Mouse (Mus musculus) liver, embryonic 11.5 days (tissue): ENCODE results near the gene Hexim2. TPM values are rescaled to one million over a fixed set of nuclear protein-coding genes. Genes with fewer than 3 reads are reported as not detected.

ENCODE experiments used
- ATAC-seq: fragments of 200-750 bp; cut with Nextera tagmentation; replicated peaks from 2 replicates; pipeline ENCODE4 v1.8.0; 2017; ENCODE audit warnings: moderate number of reproducible peaks, mild to moderate bottlenecking, moderate TSS enrichment, moderate library complexity; ENCODE audit not compliant: low FRiP score
- DNase-seq: peaks from one replicate; pipeline ENCODE4 v3.0.0-alpha.2; 2017; ENCODE audit warnings: low spot score
- H3K27ac ChIP-seq: fragments of 300-500 bp; sonication (generic); 2 replicates; pipeline ENCODE4 v1.5.1; 2014; ENCODE audit warnings: mild to moderate bottlenecking, low read depth, low read length, control low read depth
- H3K27me3 ChIP-seq: fragments of 300-500 bp; sonication (generic); replicated peaks from 2 replicates; pipeline ENCODE4 v1.6.1; 2014; ENCODE audit warnings: low read length, mixed read lengths; ENCODE audit not compliant: control insufficient read depth, insufficient read depth
- H3K36me3 ChIP-seq: fragments of 300-500 bp; sonication (generic); 2 replicates; pipeline ENCODE4 v1.6.1; 2014; ENCODE audit warnings: mild to moderate bottlenecking, low read length, moderate library complexity, mixed read lengths; ENCODE audit not compliant: control insufficient read depth, insufficient read depth
- H3K4me1 ChIP-seq: fragments of 300-500 bp; sonication (generic); replicated peaks from 2 replicates; pipeline ENCODE4 v1.6.1; 2014; ENCODE audit warnings: low read length, mixed read lengths; ENCODE audit not compliant: control insufficient read depth, insufficient read depth
- H3K4me2 ChIP-seq: fragments of 300-500 bp; sonication (generic); 2 replicates; pipeline ENCODE4 v1.6.1; 2014; ENCODE audit warnings: mild to moderate bottlenecking, control low read depth, moderate library complexity
- H3K4me3 ChIP-seq: fragments of 300-500 bp; sonication (generic); 2 replicates; pipeline ENCODE4 v1.5.1; 2014; ENCODE audit warnings: low read depth, low read length, control low read depth
- H3K9ac ChIP-seq: fragments of 300-500 bp; sonication (generic); 2 replicates; pipeline ENCODE4 v1.6.1; 2014; ENCODE audit warnings: low read depth, low read length, control low read depth
- H3K9me3 ChIP-seq: fragments of 300-500 bp; sonication (generic); 2 replicates; pipeline ENCODE4 v1.6.1; 2016; ENCODE audit warnings: low read length, inconsistent platforms, mixed read lengths; ENCODE audit not compliant: control insufficient read depth
- WGBS: fragments of 180-500 bp; shearing (Covaris S2); extraction: QIAGEN DNeasy Blood & Tissue Kit; methylation state at CpG from one replicate; pipeline ENCODE4 v1.1.7; 2014; 5-methylcytosine and 5-hydroxymethylcytosine counted together
- polyA plus RNA-seq: library from polyadenylated mRNA; unstranded; fragments of >200 nt; fragmentation: Nextera tagmentation; extraction: Ambion mirVana; gene quantifications from 2 replicates; pipeline ENCODE4 v1.2.1, GENCODE M21; 2014

The Hexim2 gene
- polyA plus RNA-seq, 1 experiment from 2014 or later = 13.8 TPM

DNA sequence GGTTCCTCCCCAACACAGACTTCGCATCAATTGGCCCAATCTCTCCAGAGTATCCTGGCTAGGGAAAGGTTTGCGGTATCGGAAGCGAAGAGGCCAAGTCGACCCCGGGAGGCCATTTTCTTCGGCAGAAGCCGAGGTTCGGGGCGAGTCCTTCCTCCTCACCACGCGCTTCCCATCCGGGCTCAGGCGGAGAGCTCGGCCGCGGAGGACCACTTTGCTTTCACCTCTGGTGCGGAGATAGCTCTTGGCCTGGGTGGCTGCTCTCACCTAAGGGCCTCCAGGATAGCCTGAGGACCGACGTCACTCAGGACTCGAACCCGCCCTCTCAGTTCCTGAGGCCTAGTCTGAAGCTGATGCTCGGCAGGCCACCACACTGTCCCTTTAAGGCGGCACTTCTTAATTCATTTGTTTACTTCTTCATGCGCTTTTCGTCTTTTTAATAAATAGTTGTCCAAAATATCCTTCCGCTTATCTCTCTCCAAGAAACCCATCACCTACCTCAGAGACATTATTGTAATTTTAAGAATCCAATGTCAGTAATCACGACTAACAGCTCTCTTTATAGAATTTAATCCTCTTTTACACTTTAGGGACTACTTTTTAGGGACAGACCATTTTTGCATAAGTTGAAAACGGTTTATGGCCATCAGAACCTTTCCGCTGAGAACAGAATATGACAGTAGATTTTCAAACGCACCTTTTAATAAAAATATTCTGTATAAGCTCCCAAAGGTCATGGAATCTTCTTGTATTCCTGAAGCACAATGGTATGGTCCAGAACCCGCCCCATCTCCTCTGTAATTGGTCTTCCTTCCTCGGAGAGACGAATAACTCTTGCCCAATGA lies 16.8 kb upstream of the Hexim2 start:
- Histone ChIP-seq H3K27ac (peak overlapping the region; percentile 74), H3K9me3 (no peaks in the 10 kb centered on the region), H3K4me1 (peaks cover 31% of the 10 kb centered on the region), H3K36me3 (no peaks in the 10 kb centered on the region), H3K4me3 (peak overlapping the region; percentile 75), H3K27me3 (peaks cover 2% of the 10 kb centered on the region; the same call in 1 of the 2 replicates), H3K4me2 (peak overlapping the region; percentile 61), H3K9ac (peak overlapping the region; percentile 68)
- DNase-seq (peak; percentile 86), ATAC-seq (peak; percentile 80)
- WGBS = under 1% methylated on average over 34 of the region's 34 CpGs

- DNase-seq (peak; percentile 100), ATAC-seq (peak; percentile 93)
- H3K4me3 ChIP-seq = peak within 1 kb of the TSS; percentile 75
- H3K27me3 ChIP-seq = peaks cover 1% of the 10 kb centered on the region; the same call in 1 of the 2 replicates
- peak within 1 kb of the TSS; percentile 80 for H3K9ac ChIP-seq
- H3K36me3 ChIP-seq = no peaks in the 10 kb centered on the region
- H3K27ac ChIP-seq = peak within 1 kb of the TSS; percentile 86
- H3K4me1 ChIP-seq = peaks cover 31% of the 10 kb centered on the region
- under 1% methylated on average over 52 of the region's 53 CpGs for WGBS
- H3K9me3 ChIP-seq = no peaks in the 10 kb centered on the region
- H3K4me2 ChIP-seq = peak within 1 kb of the TSS; percentile 99
Measured at GRCm38 (mm10) chr11:103116008-103116818, 16.0 kb upstream of the Hexim2 start, which contains the start of gene Hexim1. Hexim1 (plus strand) TSS chr11:103116231.

DNA sequence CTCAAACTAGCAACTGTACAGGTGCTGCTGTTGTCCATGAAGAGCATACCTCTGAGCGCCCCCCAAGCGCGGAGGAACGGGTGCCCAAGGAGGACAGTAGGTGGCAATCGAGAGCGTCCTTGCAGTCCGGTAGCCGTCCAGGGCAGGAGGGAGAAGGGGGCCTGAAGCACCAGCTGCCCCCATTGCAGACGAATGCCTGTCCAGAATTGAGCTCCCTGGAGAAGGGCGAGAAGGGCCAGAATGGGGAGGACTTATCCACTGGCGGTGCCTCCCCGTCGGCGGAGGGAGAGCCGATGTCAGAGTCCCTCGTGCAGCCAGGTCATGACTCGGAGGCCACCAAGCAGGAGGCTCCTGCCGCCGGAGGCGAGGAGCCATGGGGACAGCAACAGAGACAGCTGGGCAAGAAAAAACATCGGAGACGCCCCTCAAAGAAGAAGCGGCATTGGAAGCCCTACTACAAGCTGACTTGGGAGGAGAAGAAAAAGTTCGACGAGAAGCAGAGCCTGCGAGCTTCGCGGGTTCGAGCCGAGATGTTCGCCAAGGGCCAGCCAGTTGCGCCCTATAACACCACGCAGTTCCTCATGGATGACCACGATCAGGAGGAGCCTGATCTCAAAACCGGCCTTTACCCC lies 15.2 kb upstream of the Hexim2 start:
- H3K4me2 ChIP-seq = peak overlapping the region; percentile 99
- 0% methylated on average over 35 of the region's 35 CpGs for WGBS
- peaks cover 23% of the 10 kb centered on the region for H3K4me1 ChIP-seq
- DNase-seq = peak; percentile 83
- peak overlapping the region; percentile 80 for H3K9ac ChIP-seq
- no peak; the same call in 1 of the 2 replicates for ATAC-seq
- no peaks in the 10 kb centered on the region for H3K27me3 ChIP-seq
- H3K27ac ChIP-seq = peak overlapping the region; percentile 86
- H3K4me3 ChIP-seq = peak overlapping the region; percentile 75
- H3K36me3 ChIP-seq = no peaks in the 10 kb centered on the region
- H3K9me3 ChIP-seq = no peaks in the 10 kb centered on the region

GRCm38 (mm10) chr11:103117591-103118009 lies 14.6 kb upstream of the Hexim2 start:
- peak overlapping the region; percentile 86; the same call in 1 of the 2 replicates for H3K27ac ChIP-seq
- H3K27me3 ChIP-seq = no peaks in the 10 kb centered on the region
- no peak for ATAC-seq
- WGBS = 0% methylated on average over 38 of the region's 38 CpGs
- peak overlapping the region; percentile 99 for H3K4me2 ChIP-seq
- peak; percentile 70 for DNase-seq
- peaks cover 18% of the 10 kb centered on the region for H3K4me1 ChIP-seq
- H3K36me3 ChIP-seq = no peaks in the 10 kb centered on the region
- H3K9me3 ChIP-seq = no peaks in the 10 kb centered on the region
- peak overlapping the region; percentile 75 for H3K4me3 ChIP-seq
- H3K9ac ChIP-seq = peak overlapping the region; percentile 80

DNA sequence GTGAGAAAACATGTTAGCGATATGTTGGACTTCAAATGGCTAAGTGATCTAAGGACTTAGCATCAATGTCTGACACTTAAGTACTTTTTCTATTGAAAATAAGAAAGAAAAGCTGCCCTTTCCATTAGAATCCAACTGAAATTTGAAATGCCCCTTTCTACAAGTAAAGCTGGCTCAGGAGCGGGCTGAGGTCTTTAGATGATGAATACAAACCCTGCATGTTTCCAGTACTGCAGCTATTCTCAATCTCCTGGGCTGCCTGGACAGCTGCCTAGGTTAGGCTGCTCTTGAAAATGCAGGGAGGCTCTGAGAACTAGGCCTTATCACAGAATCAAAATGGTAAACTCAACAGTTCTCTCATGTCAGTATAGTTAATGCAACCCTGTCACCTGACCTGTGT lies 13.4 kb upstream of the Hexim2 start:
- WGBS = 89% methylated on average over 2 of the region's 2 CpGs
- Histone ChIP-seq H3K27ac (no peak overlapping the region), H3K4me3 (peak overlapping the region; percentile 75)

DNA sequence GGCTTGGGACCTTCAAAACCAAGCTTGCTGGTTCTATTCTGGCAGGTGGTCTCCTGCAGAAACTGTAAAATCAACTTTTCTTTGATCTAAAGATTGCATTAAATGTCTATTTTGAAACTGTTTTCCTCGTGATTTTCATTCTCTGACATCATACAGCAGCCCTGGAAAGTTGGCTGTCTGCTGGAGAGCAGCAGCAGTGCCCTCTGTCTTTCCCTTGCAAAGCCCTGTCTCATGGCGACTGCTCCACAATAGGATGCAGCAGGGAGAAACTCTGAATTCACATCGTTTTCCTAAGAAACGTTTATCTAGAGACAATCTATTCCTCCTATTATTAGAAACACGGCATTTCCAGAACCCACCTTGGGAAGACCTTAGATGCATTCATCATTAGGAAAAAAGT lies 12.6 kb upstream of the Hexim2 start:
- Histone ChIP-seq H3K9ac (no peak overlapping the region), H3K4me3 (no peak overlapping the region), H3K4me2 (no peak overlapping the region), H3K9me3 (no peaks in the 10 kb centered on the region), H3K27me3 (no peaks in the 10 kb centered on the region), H3K4me1 (peaks cover 18% of the 10 kb centered on the region), H3K36me3 (no peaks in the 10 kb centered on the region), H3K27ac (no peak overlapping the region)
- ATAC-seq (no peak), DNase-seq (no peak)
- 61% methylated on average over 5 of the region's 5 CpGs for WGBS

More for the DNA sequence above, 13.4 kb upstream of the Hexim2 start:
- no peaks in the 10 kb centered on the region for H3K36me3 ChIP-seq
- peak overlapping the region; percentile 99 for H3K4me2 ChIP-seq
- DNase-seq (no peak), ATAC-seq (no peak)
- H3K9me3 ChIP-seq = no peaks in the 10 kb centered on the region
- no peaks in the 10 kb centered on the region for H3K27me3 ChIP-seq
- H3K4me1 ChIP-seq = peaks cover 18% of the 10 kb centered on the region
- H3K9ac ChIP-seq = no peak overlapping the region

DNA sequence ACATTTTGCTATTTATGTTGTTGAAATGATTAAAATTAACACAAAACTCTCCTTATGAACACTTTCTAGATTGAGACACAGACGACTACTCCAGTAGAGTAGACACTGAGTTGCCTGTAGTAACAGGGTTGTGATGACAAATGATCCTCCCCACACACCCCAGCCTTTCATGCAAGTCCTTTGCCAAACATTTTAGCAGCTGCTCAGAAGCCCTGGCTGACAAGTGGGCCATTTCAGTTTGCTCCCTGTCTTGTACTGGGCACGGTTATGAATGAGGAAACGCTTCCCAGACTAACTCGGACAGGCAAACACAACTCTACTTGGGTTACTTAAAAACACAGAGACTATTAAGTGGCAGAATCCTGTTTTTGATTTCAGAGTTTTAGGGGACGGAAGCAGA lies 11.9 kb upstream of the Hexim2 start:
- Histone ChIP-seq H3K4me1 (peaks cover 18% of the 10 kb centered on the region), H3K9me3 (no peaks in the 10 kb centered on the region), H3K27me3 (no peaks in the 10 kb centered on the region), H3K27ac (no peak overlapping the region), H3K9ac (no peak overlapping the region), H3K4me3 (no peak overlapping the region), H3K36me3 (no peaks in the 10 kb centered on the region), H3K4me2 (no peak overlapping the region)
- ATAC-seq (no peak), DNase-seq (no peak)
- WGBS = 71% methylated on average over 5 of the region's 5 CpGs
